Mouse (Mus musculus): ENCODE measurements around the gene Thbs3. TPM values are rescaled to one million over a fixed set of nuclear protein-coding genes. Genes with fewer than 3 reads are reported as not detected.

Gene Thbs3
- 223 and 225 TPM in 2 replicates for polyA plus RNA-seq (2012; rRNA removed)

DNA sequence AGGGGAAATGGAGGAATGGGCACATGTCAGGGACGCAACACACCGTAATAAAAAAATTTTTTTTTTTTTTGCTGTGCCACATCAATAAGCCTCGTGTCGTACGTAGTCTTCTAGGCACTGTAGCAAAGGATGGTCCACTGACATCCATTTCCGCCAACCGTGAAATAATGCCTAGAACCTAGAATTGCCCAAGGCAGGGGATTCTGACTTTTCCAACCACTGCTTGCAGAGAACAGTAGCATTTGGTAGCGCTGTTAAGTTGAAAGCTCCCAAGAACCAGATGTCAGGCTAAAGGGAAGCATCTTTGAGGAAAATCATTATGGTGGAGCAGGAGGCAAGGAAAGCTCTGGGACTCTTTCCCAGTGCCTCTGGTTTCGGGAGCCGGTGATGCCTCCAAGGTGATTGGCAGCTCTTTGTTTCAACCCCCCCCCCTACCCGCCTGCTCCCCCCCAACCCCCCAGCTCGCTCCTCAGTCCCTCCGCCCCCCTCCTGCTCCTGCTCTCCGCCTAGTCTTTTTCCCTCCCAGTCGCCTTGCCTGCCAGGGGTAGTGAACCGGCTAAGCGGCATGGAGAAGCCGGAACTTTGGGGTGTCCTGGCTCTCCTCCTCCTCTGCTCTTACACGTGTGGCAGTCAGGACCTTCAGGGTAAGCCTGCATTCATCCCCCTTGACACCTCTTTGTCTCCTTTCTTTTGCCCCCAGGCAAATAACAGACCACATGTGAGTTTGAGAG, at the start of gene Thbs3:
TSS of gene Thbs3 (plus strand) at position 500 of the 731 bp plus-strand sequence.

DNA sequence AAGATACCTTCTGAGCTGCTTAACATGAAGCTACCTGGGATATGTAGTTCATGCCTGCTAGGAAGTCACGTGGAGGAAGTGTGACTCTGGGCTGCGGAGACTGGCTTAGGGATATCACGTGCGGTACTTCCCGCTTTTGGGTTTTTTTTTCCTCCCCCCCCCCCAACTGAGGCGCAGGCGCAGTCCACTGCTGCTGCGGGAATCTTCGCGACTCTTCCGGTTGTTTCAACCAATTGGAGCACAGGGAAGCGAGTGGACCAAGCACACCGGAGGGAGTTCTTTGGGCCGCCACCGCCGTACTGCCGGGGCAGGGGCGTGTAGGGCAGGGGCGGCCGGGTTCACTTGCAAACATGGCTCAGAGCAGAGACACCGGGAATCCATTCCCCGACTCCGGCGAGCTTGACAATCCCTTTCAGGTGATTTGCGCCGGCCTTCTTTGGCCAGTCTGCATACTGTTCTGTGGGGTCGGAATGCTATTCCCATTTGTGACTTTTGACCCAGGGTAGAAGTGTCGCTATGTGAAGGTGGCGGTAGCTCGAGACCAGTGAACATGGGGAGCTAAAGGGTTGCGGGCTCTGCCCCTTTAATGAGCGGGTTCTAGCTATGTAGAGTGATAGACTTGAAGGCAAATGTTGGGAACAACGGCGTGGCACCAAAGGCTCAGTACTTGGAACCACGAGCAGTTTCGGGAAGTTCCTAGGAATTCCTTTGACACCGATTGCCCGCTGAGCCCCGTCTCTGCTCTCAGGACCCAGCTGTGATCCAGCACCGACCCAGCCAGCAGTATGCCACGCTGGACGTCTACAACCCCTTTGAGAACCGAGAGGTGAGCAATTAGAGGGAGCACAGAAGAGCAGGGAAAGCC, 37.5 kb upstream of the Thbs3 start, which contains the start of gene Scamp3:
TSS of gene Scamp3 (plus strand) at position 232 of the 865 bp plus-strand sequence.

DNA sequence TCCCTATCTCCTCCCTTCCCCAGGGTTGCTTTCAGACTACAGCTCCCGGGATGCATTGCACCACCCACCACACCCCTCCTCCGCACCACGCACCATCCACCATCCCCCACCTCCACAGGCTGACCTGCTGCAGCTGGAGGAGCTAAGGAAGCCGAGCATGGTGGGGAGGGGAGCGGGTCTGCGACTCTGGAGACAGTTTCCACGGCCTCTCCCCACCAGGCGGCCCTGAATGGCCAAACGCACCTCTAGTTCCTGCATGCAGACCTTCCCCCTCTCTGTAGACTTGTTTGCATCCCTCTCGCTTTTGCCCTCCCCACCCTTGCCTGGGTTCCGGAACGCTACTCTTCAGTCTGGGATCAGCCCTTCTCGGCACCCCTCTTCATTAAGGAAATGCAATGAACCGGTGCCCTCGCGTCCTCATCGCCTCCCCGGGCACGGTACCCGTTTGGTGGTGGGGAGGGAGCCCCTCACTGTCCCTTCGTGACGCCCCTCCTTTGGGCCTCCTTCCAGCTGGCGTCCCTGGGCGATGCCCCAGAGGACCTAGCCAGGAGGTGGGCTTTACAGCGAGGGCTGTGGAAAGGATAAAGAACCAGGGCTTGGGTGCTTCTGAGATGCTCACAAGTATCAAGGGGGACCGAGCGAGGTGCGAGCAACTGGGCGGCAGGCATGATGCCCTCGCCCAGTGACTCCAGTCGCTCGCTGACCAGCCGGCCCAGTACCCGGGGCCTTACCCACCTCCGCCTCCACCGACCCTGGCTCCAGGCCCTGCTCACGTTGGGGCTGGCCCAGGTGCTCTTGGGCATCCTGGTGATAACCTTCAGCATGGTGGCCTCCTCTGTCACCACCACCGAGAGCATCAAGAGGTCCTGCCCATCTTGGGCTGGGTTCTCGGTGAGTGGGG, 31.7 kb upstream of the Thbs3 start, which contains the start of gene Fam189b:
TSS of gene Fam189b (plus strand) at position 86 of the 901 bp plus-strand sequence.

DNA sequence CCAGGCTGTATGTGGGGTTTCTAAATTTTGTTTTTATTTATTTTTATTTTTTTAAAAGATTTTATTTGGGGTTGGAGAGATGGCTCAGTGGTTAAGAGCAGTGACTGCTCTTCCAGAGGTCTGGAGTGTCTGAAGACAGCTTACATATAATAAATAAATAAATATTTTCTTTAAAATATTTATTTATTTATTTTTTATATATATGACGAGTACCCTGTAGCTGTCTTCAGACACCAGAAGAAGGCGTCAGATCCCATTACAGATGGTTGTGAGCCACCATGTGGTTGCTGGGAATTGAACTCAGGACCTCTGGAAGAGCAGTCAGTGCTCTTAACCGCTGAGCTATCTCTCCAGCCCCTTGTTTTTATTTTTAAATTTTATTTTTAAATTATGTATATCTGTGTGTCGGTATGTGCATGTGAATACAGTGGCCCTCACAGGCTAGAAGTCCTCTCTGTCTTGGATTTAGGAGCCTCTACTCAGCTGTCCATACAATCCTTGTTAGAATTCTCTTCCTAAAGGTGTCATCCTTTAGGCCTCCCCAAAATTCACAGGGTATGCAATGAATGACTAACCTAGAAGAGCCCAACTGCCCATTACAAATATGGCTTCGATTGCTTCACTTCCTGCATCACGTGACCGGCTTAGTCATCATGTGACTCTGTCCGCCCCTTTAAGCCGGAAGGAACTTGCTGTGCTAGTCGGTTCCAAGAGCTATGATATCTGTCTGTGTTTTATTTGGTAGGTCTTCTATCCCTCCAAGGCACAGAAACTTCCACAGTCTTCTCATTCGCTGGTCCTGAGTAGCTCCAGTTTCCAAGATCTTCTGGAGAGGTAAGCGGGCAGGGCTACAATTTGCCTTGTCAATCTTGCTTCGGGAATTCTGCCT, 12.5 kb upstream of the Thbs3 start, which contains the start of gene Gba:
TSS of gene Gba (plus strand) at position 676 of the 889 bp plus-strand sequence.

DNA sequence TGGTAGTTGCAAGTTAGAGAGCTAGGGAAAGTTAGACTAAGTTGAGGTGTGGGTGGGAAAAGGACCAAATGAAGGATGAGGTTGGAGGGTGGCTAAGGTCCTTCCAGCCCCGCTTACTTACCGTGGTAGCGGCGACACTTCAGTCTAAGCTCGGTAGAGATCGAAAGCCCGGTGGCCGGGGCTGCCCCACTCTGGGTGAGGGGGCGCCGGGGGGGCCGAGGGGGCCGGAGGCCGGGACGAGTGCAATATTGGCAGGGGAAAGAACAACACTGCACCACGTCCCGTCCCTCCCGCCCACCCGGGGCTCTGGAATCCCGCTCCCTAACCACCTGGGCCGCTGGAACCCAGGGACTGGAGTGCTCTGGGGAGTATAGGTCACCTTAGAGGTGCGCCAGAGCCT, 11.9 kb downstream of the Thbs3 start, which contains the start of gene Mtx1:
TSS of gene Mtx1 (minus strand) at position 189 of the 400 bp plus-strand sequence.

DNA sequence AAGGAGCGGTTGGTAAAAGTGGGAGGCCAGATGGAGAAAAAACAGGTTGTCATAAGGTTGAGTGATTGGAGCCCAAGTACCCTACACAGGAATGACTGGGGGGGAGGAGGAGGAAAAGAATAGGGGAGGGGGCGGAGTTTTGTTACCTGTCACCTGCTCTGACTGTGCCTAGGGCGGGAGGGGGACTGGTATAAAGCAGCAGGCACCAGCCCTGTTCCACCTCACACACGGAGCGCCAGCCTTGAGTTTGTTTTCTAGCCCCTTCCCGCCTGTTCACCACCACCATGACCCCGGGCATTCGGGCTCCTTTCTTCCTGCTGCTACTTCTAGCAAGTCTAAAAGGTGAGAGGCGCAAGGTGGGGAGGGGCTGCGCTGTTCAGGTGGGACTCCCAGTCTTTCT, 13.9 kb downstream of the Thbs3 start, which contains the start of gene Muc1:
TSS of gene Muc1 (plus strand) at position 222 of the 400 bp plus-strand sequence.

DNA sequence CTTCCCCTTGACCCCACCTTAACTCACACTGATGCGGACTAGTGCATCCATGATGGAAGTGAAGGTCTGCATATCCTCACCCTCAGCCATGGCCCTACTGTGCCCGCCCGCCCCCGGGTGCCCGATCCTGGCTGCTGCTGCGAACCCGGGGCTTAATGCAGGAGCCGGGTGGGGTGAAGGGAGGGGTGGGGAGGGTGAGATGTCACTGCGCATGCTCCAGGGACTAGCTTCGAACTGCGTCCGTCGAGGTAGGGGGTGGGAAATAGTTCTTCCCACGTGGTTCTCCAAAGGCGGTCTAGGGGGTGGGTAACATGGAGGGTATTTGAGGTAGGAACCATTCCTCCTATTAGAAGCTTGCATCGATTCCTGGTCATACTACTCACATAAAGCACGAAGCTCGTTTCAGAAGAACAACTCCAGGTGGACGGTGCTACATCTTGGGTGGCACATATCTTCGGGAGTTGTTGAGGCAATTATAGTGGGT, 30.8 kb downstream of the Thbs3 start, which contains the start of gene Krtcap2:
TSS of gene Krtcap2 (plus strand) at position 279 of the 484 bp plus-strand sequence.

DNA sequence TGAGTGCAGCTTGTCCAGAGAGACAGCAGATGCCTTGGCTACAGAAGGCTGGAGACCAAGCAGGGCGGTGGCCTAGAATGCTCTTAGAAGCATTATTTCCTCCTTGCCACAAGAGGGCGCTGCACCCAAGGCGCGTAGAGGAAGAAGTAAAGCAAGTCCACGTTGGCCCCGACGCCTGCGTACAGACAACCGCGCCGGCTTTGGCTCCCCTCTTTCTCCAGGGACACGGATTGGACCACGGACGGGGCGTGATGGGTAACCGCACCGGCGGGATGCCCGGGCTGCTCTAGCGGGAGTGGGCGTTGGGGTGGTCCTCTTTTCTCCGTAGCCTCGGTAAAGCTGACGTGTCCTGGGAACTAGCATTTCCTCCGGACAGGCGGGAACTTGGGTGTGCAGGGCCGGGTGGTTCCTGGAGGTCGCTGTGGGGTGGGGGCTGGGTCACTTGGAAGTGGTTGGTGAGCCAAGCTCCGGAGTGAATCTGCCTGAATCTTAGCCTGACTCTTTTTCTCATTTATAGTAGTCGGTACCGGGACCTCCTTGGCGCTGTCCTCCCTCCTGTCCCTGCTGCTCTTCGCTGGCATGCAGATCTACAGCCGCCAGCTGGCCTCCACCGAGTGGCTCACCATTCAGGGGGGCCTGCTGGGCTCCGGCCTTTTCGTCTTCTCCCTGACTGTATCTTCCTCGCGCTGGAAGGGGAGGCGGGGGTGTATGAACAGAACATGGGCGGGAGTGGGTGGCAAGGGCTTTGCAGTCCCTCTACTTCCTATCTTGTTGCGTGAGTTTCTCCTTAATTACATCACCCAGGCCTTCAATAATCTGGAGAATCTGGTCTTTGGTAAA, 31.5 kb downstream of the Thbs3 start, which contains the start of gene Trim46:
TSS of gene Trim46 (minus strand) at position 49 of the 840 bp plus-strand sequence.

DNA sequence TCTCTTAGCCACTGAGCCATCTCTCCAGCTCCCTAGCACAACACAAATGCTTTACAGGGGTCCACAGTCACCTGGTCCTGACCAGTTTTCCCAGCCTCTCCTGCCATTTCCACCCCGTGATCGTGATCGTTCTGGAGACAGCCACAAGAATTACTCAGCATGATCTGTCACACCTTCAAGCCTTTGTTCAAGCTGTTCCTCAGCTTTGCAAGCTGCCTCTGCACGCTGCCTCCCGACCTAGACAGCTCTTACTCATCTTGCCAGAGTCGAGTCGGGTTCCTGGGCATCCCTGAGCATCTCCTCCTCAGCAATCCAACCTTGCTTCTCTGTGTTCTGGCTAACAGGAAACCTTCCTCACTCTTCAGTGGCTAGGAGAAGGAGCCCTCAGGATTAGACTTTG, 44.1 kb downstream of the Thbs3 start, which contains the start of gene Dpm3:
TSS of gene Dpm3 (plus strand) at position 283 of the 400 bp plus-strand sequence.

DNA sequence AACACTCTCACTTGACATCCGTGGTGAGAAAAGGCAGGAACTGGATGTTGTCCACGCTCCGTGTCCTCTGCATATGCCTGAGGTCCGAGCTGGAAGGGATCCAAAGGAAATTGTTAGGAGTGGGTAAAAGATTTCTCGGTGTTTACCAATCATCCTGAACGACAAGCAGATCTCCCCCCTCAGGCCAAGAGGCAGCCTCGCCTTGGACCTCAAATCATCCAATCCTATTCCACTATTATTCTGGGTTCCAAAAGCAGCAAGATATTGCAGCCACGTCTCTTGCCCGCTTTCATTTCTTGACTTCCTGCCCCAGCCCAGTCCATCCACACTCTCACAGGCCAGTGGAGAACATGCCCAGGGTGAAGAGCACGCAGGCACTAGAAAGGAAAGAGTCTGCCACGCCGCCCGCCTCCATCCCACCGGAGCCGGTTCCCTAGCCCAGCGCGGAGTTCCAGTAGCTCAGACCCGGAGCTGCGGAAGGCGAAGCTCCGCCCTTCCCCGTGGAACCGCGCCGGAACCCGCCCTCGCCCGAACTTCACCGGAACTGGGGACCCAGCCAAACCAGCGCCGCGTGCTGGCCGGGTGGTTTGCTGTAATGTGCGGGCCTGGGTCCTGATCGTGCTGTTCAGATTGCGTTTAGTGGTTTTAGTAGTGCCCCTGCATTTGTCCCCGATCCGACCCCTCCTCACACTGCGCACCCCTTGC, 55.2 kb downstream of the Thbs3 start, which contains the start of gene Slc50a1:
TSS of gene Slc50a1 (minus strand) at position 520 of the 705 bp plus-strand sequence.

Other genes starting within 250 kb of the Thbs3 start
- gene Rusc1, start 121.9 kb upstream of the Thbs3 start, polyA plus RNA-seq (2012; rRNA removed): 138 and 142 TPM in 2 replicates
- gene Gm43738, start 114.1 kb upstream of the Thbs3 start, polyA plus RNA-seq (2012; rRNA removed): 0.07 TPM in 1 of 2 replicates, not detected in the other
- gene Fdps, start 113.2 kb upstream of the Thbs3 start, polyA plus RNA-seq (2012; rRNA removed): 301 and 321 TPM in 2 replicates
- gene Pklr, start 79.0 kb upstream of the Thbs3 start, polyA plus RNA-seq (2012; rRNA removed): 0.15 and 0.17 TPM in 2 replicates
- 66.1 and 76.8 TPM in 2 replicates for gene Hcn3, start 55.0 kb upstream of the Thbs3 start, polyA plus RNA-seq (2012; rRNA removed)
- gene Clk2, start 50.4 kb upstream of the Thbs3 start, polyA plus RNA-seq (2012; rRNA removed): 79.8 and 84.1 TPM in 2 replicates
- gene Scamp3, start 37.7 kb upstream of the Thbs3 start, polyA plus RNA-seq (2012; rRNA removed): 116 and 120 TPM in 2 replicates
- gene Fam189b, start 32.0 kb upstream of the Thbs3 start, polyA plus RNA-seq (2012; rRNA removed): 67.2 and 68.9 TPM in 2 replicates
- gene Gba, start 12.3 kb upstream of the Thbs3 start, polyA plus RNA-seq (2012; rRNA removed): 49.4 and 52.2 TPM in 2 replicates
- gene Mtx1, start 11.9 kb downstream of the Thbs3 start, polyA plus RNA-seq (2012; rRNA removed): 145 and 148 TPM in 2 replicates
- 4.5 and 5.8 TPM in 2 replicates for gene Muc1, start 13.9 kb downstream of the Thbs3 start, polyA plus RNA-seq (2012; rRNA removed)
- 101 TPM in 2 replicates for gene Krtcap2, start 30.8 kb downstream of the Thbs3 start, polyA plus RNA-seq (2012; rRNA removed)
- 113 and 137 TPM in 2 replicates for gene Trim46, start 31.1 kb downstream of the Thbs3 start, polyA plus RNA-seq (2012; rRNA removed)
- 140 and 171 TPM in 2 replicates for gene Dpm3, start 44.2 kb downstream of the Thbs3 start, polyA plus RNA-seq (2012; rRNA removed)
- 53.7 and 53.8 TPM in 2 replicates for gene Slc50a1, start 55.4 kb downstream of the Thbs3 start, polyA plus RNA-seq (2012; rRNA removed)
- 7.8 and 8.6 TPM in 2 replicates for gene Efna1, start 66.0 kb downstream of the Thbs3 start, polyA plus RNA-seq (2012; rRNA removed)
- 94.2 and 96.9 TPM in 2 replicates for gene Efna3, start 107.8 kb downstream of the Thbs3 start, polyA plus RNA-seq (2012; rRNA removed)
- 12.3 and 13.4 TPM in 2 replicates for gene Efna4, start 122.8 kb downstream of the Thbs3 start, polyA plus RNA-seq (2012; rRNA removed)
- gene Adam15, start 134.8 kb downstream of the Thbs3 start, polyA plus RNA-seq (2012; rRNA removed): 103 and 104 TPM in 2 replicates
- gene Dcst2, start 146.8 kb downstream of the Thbs3 start, polyA plus RNA-seq (2012; rRNA removed): 0.28 and 0.30 TPM in 2 replicates
- 0.07 and 0.17 TPM in 2 replicates for gene Dcst1, start 150.1 kb downstream of the Thbs3 start, polyA plus RNA-seq (2012; rRNA removed)
- 3.4 and 3.7 TPM in 2 replicates for gene Zbtb7b, start 179.6 kb downstream of the Thbs3 start, polyA plus RNA-seq (2012; rRNA removed)
- 3.1 and 3.7 TPM in 2 replicates for gene Lenep, start 187.6 kb downstream of the Thbs3 start, polyA plus RNA-seq (2012; rRNA removed)
- gene Flad1, start 196.7 kb downstream of the Thbs3 start, polyA plus RNA-seq (2012; rRNA removed): 40.6 and 41.9 TPM in 2 replicates
- 57.5 and 61.0 TPM in 2 replicates for gene Cks1b, start 203.2 kb downstream of the Thbs3 start, polyA plus RNA-seq (2012; rRNA removed)
- 19.4 and 22.6 TPM in 2 replicates for gene Shc1, start 203.3 kb downstream of the Thbs3 start, polyA plus RNA-seq (2012; rRNA removed)
- gene Pygo2, start 215.0 kb downstream of the Thbs3 start, polyA plus RNA-seq (2012; rRNA removed): 65.5 and 66.0 TPM in 2 replicates
- gene Pbxip1, start 221.5 kb downstream of the Thbs3 start, polyA plus RNA-seq (2012; rRNA removed): 10.4 and 13.0 TPM in 2 replicates
- gene Pmvk, start 239.4 kb downstream of the Thbs3 start, polyA plus RNA-seq (2012; rRNA removed): 110 and 117 TPM in 2 replicates